Mouse (Mus musculus) E14TG2a.4 (cell line): Measurements from ENCODE around the gene Rrnad1.

Experiments
- H3K27me3 ChIP-seq: 2 replicates; pipeline ENCODE4 v1.6.1; 2014; ENCODE audit warnings: low read length, control low read depth; ENCODE audit not compliant: insufficient read depth
- H3K36me3 ChIP-seq: 2 replicates; pipeline ENCODE4 v1.6.1; 2014; ENCODE audit warnings: low read length, control low read depth; ENCODE audit not compliant: insufficient read depth
- H3K4me1 ChIP-seq: replicated peaks from 2 replicates; pipeline ENCODE4 v1.6.1; 2014; ENCODE audit warnings: low read depth, low read length, control low read depth
- H3K4me3 ChIP-seq: replicated peaks from 2 replicates; pipeline ENCODE4 v1.5.1; 2014; ENCODE audit warnings: mild to moderate bottlenecking, low read length
- H3K9me3 ChIP-seq: 2 replicates; pipeline ENCODE4 v1.6.1; 2014; ENCODE audit warnings: low read length, control low read depth
- CTCF ChIP-seq: conservative IDR thresholded peaks from 2 replicates; pipeline ENCODE4 v1.5.1; 2014; ENCODE audit warnings: low read length
- NANOG ChIP-seq: IDR thresholded peaks from 2 replicates; pipeline ENCODE4 v1.6.1; 2014; ENCODE audit warnings: borderline replicate concordance, low read length, mixed read lengths
- POU5F1 ChIP-seq: IDR thresholded peaks from 2 replicates; pipeline ENCODE4 v1.6.1; 2014; ENCODE audit warnings: low read length, borderline replicate concordance

Gene Rrnad1

DNA sequence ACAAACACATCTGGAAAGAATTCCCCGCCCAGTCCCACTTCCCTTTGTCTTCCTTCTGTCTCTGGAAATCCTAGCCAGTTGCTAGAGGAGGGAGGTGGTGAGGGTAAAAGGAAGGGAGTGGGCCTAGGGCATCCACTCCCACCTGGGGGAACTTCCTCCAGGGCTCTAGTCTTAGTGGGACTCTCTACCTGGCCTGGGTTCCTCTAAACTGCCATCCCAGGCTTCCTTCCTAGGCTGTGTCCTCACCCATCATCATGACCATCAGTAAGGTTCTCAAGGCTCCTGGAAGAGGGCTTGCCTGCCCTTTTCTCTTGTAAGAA lies 16.0 kb upstream of the Rrnad1 start:
- H3K9me3 ChIP-seq: no peaks in the 10 kb centered on the region
- peaks cover 43% of the 10 kb centered on the region for H3K36me3 ChIP-seq
- peaks cover 78% of the 10 kb centered on the region for H3K4me1 ChIP-seq
- peaks cover 61% of the 10 kb centered on the region for H3K27me3 ChIP-seq
- peak overlapping the region; percentile 48 for H3K4me3 ChIP-seq
- no peak for TF ChIP-seq CTCF
- TF ChIP-seq NANOG: no peak

DNA sequence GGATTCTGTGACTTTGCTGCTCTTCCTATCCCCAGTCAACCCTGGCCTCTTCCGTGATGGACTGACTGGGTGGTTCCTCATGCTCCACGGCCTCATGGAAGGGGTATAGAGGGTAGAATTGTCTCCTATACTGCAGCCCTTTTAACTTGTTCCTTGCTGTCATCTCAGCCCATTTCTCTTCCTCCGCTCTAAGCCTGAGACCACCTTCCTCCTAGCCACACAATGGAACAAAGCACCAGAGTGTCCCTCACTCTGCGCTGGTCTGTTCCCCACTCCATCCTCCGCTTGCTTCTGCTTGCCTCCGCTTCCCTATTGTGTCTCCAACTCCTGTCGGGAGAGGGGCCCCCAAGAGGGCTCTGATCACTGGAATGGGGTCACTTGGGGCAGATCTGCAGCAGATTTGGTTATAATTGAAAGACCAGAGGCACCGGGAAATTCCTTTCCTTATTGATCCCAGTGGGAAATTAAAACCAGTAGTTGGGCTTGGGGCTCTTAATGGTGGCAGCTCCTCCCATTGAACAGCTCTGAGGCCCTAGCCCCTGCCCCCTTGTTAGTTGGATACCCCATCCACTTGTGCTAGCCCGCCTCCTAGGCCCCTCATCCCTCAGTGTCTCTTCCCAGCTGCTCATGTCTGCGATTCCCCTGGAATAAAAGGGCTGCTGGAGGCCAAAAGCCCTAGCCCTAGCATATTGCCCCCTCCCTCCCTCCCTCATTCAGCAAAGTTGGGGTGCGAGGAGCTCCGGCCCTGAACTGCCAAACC lies 15.4 kb upstream of the Rrnad1 start:
- H3K4me3 ChIP-seq: 0 out of 2 replicates have a peak overlapping the region, but pooled peaks have one; percentile 17
- peaks cover 55% of the 10 kb centered on the region for H3K27me3 ChIP-seq
- H3K36me3 ChIP-seq: peaks cover 49% of the 10 kb centered on the region
- no peak for TF ChIP-seq CTCF
- TF ChIP-seq POU5F1: no peak
- no peak for TF ChIP-seq NANOG
- H3K4me1 ChIP-seq: peaks cover 78% of the 10 kb centered on the region
- H3K9me3 ChIP-seq: no peaks in the 10 kb centered on the region

DNA sequence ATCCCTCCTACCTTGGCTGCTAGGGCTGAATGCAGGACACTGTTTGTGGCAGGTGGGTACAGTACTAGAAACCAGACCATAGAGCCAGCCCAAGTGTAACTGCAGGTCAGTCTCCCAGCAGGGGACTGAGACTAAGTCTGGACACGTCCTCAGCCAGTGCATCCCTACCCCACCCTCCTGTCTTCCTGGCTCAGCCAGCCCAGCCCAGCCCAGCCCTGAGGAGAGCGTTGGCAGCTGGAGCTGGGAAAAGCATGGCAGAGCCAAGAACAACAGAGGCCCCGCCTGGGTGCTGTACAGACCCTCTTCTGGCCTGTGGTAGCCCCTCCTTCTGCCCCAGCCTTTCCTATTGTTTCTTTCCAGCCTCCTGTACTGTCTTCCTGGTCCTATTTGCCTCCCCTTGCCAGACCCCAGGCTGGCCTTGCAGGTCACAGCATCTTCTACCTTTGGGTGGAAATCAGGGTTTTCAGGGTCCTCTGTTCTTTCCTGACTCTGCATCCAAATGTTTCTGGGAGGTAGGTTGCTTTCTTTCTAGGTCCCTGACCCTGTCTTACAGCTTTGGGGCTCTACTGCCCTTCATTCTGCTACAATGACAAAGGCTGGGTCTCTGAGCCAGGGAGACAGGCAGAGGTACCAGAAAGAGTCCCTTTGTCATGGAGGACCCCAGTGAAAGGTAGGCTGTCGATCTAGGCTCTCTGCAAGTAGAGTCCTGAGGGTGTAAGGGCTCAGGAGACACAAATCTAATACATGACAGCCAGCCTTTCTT lies 14.5 kb upstream of the Rrnad1 start:
- peaks cover 46% of the 10 kb centered on the region for H3K27me3 ChIP-seq
- H3K9me3 ChIP-seq: no peaks in the 10 kb centered on the region
- H3K4me1 ChIP-seq: peaks cover 71% of the 10 kb centered on the region
- TF ChIP-seq CTCF (no peak), POU5F1 (no peak), NANOG (no peak)
- H3K4me3 ChIP-seq: peak overlapping the region; percentile 17; the same call in 1 of the 2 replicates
- peaks cover 58% of the 10 kb centered on the region for H3K36me3 ChIP-seq

GRCm38 (mm10) chr3:87943586-87943985 lies 13.1 kb upstream of the Rrnad1 start:
- Histone ChIP-seq H3K4me1 (peaks cover 58% of the 10 kb centered on the region), H3K4me3 (no peak overlapping the region), H3K27me3 (peaks cover 32% of the 10 kb centered on the region), H3K36me3 (peaks cover 72% of the 10 kb centered on the region), H3K9me3 (no peaks in the 10 kb centered on the region)
- no peak for TF ChIP-seq NANOG
- no peak for TF ChIP-seq CTCF
- TF ChIP-seq POU5F1: no peak

- H3K9me3 ChIP-seq: no peaks in the 10 kb centered on the region
- H3K27me3 ChIP-seq: peaks cover 22% of the 10 kb centered on the region
- TF ChIP-seq CTCF: no peak
- no peak overlapping the region for H3K4me3 ChIP-seq
- H3K4me1 ChIP-seq: peaks cover 51% of the 10 kb centered on the region
- peaks cover 83% of the 10 kb centered on the region for H3K36me3 ChIP-seq
Observed at GRCm38 (mm10) chr3:87942471-87942870, 12.0 kb upstream of the Rrnad1 start.

GRCm38 (mm10) chr3:87940611-87941010 lies 10.1 kb upstream of the Rrnad1 start:
- H3K4me1 ChIP-seq: peaks cover 47% of the 10 kb centered on the region
- peaks cover 100% of the 10 kb centered on the region for H3K36me3 ChIP-seq
- H3K9me3 ChIP-seq: no peaks in the 10 kb centered on the region
- peaks cover 5% of the 10 kb centered on the region for H3K27me3 ChIP-seq
- no peak for TF ChIP-seq CTCF
- no peak for TF ChIP-seq NANOG
- no peak for TF ChIP-seq POU5F1
- H3K4me3 ChIP-seq: no peak overlapping the region

DNA sequence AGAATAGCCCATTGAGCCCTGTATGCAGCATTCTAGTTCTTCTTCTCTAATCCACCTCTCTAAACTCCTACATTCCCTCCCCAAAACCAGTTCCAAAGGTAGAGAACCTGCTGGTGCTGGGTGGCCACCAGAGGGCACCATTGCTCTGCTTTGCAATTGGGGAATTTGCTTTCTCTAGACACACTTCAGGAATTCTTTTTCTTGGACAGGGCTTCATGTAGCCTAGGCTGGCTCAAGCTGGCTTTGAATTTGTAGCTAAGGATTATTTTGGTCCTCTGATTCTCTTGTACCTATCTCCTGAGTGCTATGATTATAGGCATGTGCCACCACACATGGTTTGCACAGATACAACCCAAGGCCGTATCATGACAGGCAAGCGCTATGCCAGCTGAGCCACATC lies 5.3 kb upstream of the Rrnad1 start:
- Histone ChIP-seq H3K4me3 (no peak overlapping the region), H3K4me1 (peaks cover 63% of the 10 kb centered on the region), H3K36me3 (peaks cover 96% of the 10 kb centered on the region), H3K9me3 (no peaks in the 10 kb centered on the region), H3K27me3 (no peaks in the 10 kb centered on the region)
- TF ChIP-seq CTCF (peak; percentile 98), POU5F1 (no peak)

DNA sequence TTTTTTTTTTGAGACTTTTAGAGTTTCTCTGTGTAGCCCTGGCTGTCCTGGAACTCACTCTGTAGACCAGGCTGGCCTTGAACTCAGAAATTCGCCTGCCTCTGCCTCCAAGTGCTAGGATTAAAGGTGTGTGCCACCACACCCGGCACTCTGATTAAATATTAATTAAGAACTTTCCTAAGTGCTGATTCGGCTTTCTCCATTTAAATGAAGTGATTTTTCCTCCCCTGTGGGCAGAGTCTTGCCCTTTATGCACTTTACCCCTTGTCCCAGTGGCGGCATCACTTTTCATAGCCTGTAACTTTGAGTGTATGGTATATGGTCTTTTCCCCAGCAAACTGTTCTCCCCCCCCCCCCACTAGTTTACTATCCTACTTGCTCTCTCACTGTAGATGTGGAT lies 4.7 kb upstream of the Rrnad1 start:
- peaks cover 90% of the 10 kb centered on the region for H3K36me3 ChIP-seq
- H3K4me1 ChIP-seq: peaks cover 64% of the 10 kb centered on the region
- H3K9me3 ChIP-seq: no peaks in the 10 kb centered on the region
- H3K27me3 ChIP-seq: no peaks in the 10 kb centered on the region
- TF ChIP-seq POU5F1 (no peak), CTCF (no peak), NANOG (no peak)
- no peak overlapping the region for H3K4me3 ChIP-seq

GRCm38 (mm10) chr3:87934501-87934900 lies 4.0 kb upstream of the Rrnad1 start:
- Histone ChIP-seq H3K9me3 (peaks cover under 1% of the 10 kb centered on the region), H3K4me1 (peaks cover 65% of the 10 kb centered on the region), H3K27me3 (no peaks in the 10 kb centered on the region), H3K4me3 (no peak overlapping the region), H3K36me3 (peaks cover 84% of the 10 kb centered on the region)
- TF ChIP-seq NANOG (no peak), CTCF (no peak), POU5F1 (no peak)
